Mouse (Mus musculus): Measurements from ENCODE around the gene Ttc39b.

The Ttc39b gene

GRCm38 (mm10) chr4:83323910-83324684, at the start of gene Ttc39b:
Gene Ttc39b, minus strand, starts transcription at chr4:83324255.
- peak; percentile 94 to 95 for DNase-seq (ENCODE audit: low spot score in 2 of 2)

GRCm38 (mm10) chr4:83373381-83373780, 49.3 kb upstream of the Ttc39b start:
- no peak for DNase-seq (ENCODE audit: low spot score in 2 of 2)

GRCm38 (mm10) chr4:83357738-83358137, 33.7 kb upstream of the Ttc39b start:
- no peak for DNase-seq (ENCODE audit: low spot score in 2 of 2)

GRCm38 (mm10) chr4:83354786-83355185, 30.7 kb upstream of the Ttc39b start:
- no peak for DNase-seq (ENCODE audit: low spot score in 2 of 2)

- DNase-seq (ENCODE audit: low spot score in 2 of 2), result no peak
Observed at GRCm38 (mm10) chr4:83353949-83354348, 29.9 kb upstream of the Ttc39b start.

GRCm38 (mm10) chr4:83353276-83353675, 29.2 kb upstream of the Ttc39b start:
- no peak for DNase-seq (ENCODE audit: low spot score in 2 of 2)

GRCm38 (mm10) chr4:83350719-83351118, 26.7 kb upstream of the Ttc39b start:
- DNase-seq (ENCODE audit: low spot score in 2 of 2), result peak; percentile 72 to 78

- DNase-seq (ENCODE audit: low spot score in 2 of 2), result no peak
Observed at GRCm38 (mm10) chr4:83348970-83349369, 24.9 kb upstream of the Ttc39b start.

- DNase-seq (ENCODE audit: low spot score in 2 of 2), result no peak
Observed at GRCm38 (mm10) chr4:83343895-83344294, 19.8 kb upstream of the Ttc39b start.

- no peak for DNase-seq (ENCODE audit: low spot score in 2 of 2)
Observed at GRCm38 (mm10) chr4:83343146-83343823, 19.2 kb upstream of the Ttc39b start.

GRCm38 (mm10) chr4:83342268-83342970, 18.4 kb upstream of the Ttc39b start:
- DNase-seq (ENCODE audit: low spot score in 2 of 2), result no peak

GRCm38 (mm10) chr4:83339393-83339792, 15.3 kb upstream of the Ttc39b start:
- DNase-seq (ENCODE audit: low spot score in 2 of 2), result no peak

GRCm38 (mm10) chr4:83337717-83338116, 13.7 kb upstream of the Ttc39b start:
- no peak for DNase-seq (ENCODE audit: low spot score in 2 of 2)

GRCm38 (mm10) chr4:83330369-83330768, 6.3 kb upstream of the Ttc39b start:
- no peak for DNase-seq (ENCODE audit: low spot score in 2 of 2)

- no peak for DNase-seq (ENCODE audit: low spot score in 2 of 2)
Observed at GRCm38 (mm10) chr4:83329615-83330014, 5.6 kb upstream of the Ttc39b start.

GRCm38 (mm10) chr4:83328026-83328945, 4.2 kb upstream of the Ttc39b start:
- no peak for DNase-seq (ENCODE audit: low spot score in 2 of 2)

- DNase-seq (ENCODE audit: low spot score in 2 of 2), result no peak
Observed at GRCm38 (mm10) chr4:83327526-83327925, 3.5 kb upstream of the Ttc39b start.

- DNase-seq (ENCODE audit: low spot score in 2 of 2), result no peak
Observed at GRCm38 (mm10) chr4:83325366-83325765, 1.3 kb upstream of the Ttc39b start.

- DNase-seq (ENCODE audit: low spot score in 2 of 2), result peak; percentile 30 to 69
Observed at GRCm38 (mm10) chr4:83323201-83323903, 703 bp downstream of the Ttc39b start.

- no peak for DNase-seq (ENCODE audit: low spot score in 2 of 2)
Observed at GRCm38 (mm10) chr4:83319736-83320135, 4.3 kb downstream of the Ttc39b start.

GRCm38 (mm10) chr4:83318758-83319157, 5.3 kb downstream of the Ttc39b start:
- no peak for DNase-seq (ENCODE audit: low spot score in 2 of 2)

Data from frontal cortex, postnatal 10 days (tissue).